Mouse (Mus musculus): ENCODE measurements around the gene Fxr1. TPM values are rescaled to one million over a fixed set of nuclear protein-coding genes. Genes with fewer than 3 reads are reported as not detected.

Fxr1 gene
- polyA plus RNA-seq (2015; fragmentation: Illumina TruSeq; extraction: RNeasy Lipid Tissue Mini Kit (QIAGEN cat#74804); ENCODE audit: low read depth, low replicate concordance), result 60.4 TPM

DNA sequence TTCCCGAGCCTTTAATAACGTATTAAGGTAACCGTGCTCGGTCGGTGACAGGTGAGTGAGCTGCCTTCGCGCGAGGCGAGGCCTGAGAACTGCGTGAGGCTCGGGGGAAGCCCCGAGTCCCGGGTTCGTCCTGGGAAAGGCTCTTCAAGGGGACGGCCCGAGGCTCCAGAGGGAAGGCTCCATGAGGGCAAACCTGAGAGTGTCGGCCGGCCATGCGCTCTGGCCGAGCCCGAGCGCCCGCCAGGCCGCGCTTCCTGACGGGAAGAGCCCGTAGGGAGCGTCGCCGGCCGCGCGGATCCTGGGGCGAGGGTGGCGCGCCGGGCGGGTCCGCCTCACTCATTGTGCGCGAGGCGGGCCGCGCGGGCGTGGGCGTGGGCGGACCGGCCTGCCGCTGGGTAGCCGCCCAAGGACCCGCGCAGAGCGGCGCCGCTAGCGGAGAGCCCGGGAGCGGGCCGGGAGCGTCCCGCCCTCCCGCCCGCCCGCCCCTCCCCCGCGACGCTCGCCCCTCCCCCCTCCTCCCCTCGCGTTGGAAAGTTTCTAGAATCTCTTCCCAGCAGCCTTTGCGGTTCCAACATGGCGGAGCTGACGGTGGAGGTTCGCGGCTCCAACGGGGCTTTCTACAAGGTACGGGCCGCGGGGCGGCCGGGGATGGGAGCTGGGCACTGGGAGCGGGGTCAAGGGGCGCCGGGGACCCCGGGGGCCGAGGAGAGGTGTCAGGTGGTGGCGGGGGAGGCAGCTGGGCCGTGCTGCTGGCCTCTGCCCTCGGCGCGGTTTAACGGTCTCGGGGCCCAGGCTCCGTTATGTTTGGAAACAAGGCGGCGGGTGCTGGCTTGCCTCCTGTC is at the start of gene Fxr1:
Gene Fxr1, plus strand, starts transcription at position 404 of the 842 bp plus-strand sequence.

DNA sequence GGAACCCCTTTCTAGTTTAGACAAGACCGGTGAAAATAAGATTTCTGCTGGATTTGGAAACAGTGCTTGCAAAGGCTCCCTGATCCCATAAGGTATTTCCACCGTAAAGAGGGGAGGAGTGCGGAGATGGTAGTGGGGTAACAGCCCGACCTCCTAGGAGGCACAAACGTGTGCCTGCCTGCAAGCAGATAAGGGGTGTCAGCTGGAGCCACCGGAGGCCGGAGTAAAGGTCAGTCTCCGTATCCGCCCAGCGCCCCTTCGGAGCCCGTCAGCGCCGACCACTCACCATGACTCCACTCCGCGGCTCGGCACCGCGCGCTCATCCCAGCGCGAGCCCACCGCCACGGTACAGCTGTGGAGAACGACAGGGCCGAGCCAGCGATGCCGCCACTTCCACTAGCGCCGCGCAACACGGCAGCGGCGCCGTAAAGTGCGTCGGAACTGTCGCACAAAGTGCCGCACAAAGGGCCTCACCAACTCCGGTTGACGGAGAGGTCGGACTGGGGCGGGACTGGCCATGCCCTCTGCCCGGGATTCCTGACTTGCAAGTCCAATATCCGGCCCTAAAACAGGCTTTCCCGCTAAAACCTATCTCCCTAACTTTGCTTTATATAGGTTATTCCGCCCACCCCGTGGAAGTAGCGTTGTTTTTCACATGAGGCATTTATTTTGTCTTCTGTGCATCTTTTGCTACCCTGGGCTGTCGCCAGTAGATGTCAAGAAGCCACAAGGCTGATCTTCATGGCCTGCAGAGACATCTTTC is 61.3 kb downstream of the Fxr1 start, which contains the start of gene Dnajc19:
Gene Dnajc19, minus strand, starts transcription at position 422 of the 763 bp plus-strand sequence.

Other genes starting within 250 kb of the Fxr1 start
- 61.5 TPM for gene Ttc14, start 220.1 kb upstream of the Fxr1 start, polyA plus RNA-seq (2015; fragmentation: Illumina TruSeq; extraction: RNeasy Lipid Tissue Mini Kit (QIAGEN cat#74804); ENCODE audit: low read depth, low replicate concordance)
- 32.4 TPM for gene Ccdc39, start 175.6 kb upstream of the Fxr1 start, polyA plus RNA-seq (2015; fragmentation: Illumina TruSeq; extraction: RNeasy Lipid Tissue Mini Kit (QIAGEN cat#74804); ENCODE audit: low read depth, low replicate concordance)
- gene Dnajc19, start 61.4 kb downstream of the Fxr1 start, polyA plus RNA-seq (2015; fragmentation: Illumina TruSeq; extraction: RNeasy Lipid Tissue Mini Kit (QIAGEN cat#74804); ENCODE audit: low read depth, low replicate concordance), result 80.9 TPM